Mouse (Mus musculus) forebrain, embryonic 16.5 days (tissue): Measurements from ENCODE around the gene Lypd6b. TPM values are rescaled to one million over a fixed set of nuclear protein-coding genes. Genes with fewer than 3 reads are reported as not detected.

ENCODE experiments used
- ATAC-seq: fragments of 200-750 bp; cut with Nextera tagmentation; 2 replicates; pipeline ENCODE4 v1.8.0; 2017; ENCODE audit warnings: mild to moderate bottlenecking, moderate library complexity
- H3K27ac ChIP-seq: fragments of 300-500 bp; sonication (generic); 2 replicates; pipeline ENCODE4 v1.5.1; 2014; ENCODE audit warnings: low read length, control low read depth
- H3K27me3 ChIP-seq: fragments of 300-500 bp; sonication (generic); replicated peaks from 2 replicates; pipeline ENCODE4 v1.6.1; 2014; ENCODE audit warnings: low read length; ENCODE audit not compliant: control insufficient read depth, insufficient read depth
- H3K36me3 ChIP-seq: fragments of 300-500 bp; sonication (generic); 2 replicates; pipeline ENCODE4 v1.6.1; 2014; ENCODE audit not compliant: control insufficient read depth, insufficient read depth
- H3K4me1 ChIP-seq: fragments of 300-500 bp; sonication (generic); replicated peaks from 2 replicates; pipeline ENCODE4 v1.6.1; 2014; ENCODE audit warnings: low read length; ENCODE audit not compliant: control insufficient read depth, insufficient read depth
- H3K4me2 ChIP-seq: fragments of 300-500 bp; sonication (generic); 2 replicates; pipeline ENCODE4 v1.6.1; 2014; ENCODE audit warnings: mild to moderate bottlenecking, low read length, control low read depth
- H3K4me3 ChIP-seq: fragments of 300-500 bp; sonication (generic); replicated peaks from 2 replicates; pipeline ENCODE4 v1.5.1; 2014; ENCODE audit warnings: mild to moderate bottlenecking, low read length, control low read depth
- H3K9ac ChIP-seq: fragments of 300-500 bp; sonication (generic); replicated peaks from 2 replicates; pipeline ENCODE4 v1.6.1; 2014; ENCODE audit warnings: low read depth, low read length, control low read depth
- H3K9me3 ChIP-seq: fragments of 300-500 bp; sonication (generic); 2 replicates; pipeline ENCODE4 v1.6.1; 2016; ENCODE audit warnings: low read length; ENCODE audit not compliant: control insufficient read depth
- WGBS: fragments of 180-500 bp; shearing (Covaris S2); extraction: QIAGEN DNeasy Blood & Tissue Kit; methylation state at CpG from one replicate; pipeline ENCODE4 v1.1.7; 2014; 5-methylcytosine and 5-hydroxymethylcytosine counted together
- polyA plus RNA-seq: library from polyadenylated mRNA; unstranded; fragments of >200 nt; fragmentation: Nextera tagmentation; extraction: Ambion mirVana; gene quantifications from 2 replicates; pipeline ENCODE4 v1.2.1, GENCODE M21; 2015

The Lypd6b gene
- 8.7 and 12.4 TPM in 2 replicates for polyA plus RNA-seq

- peaks cover 5% of the 10 kb centered on the region; the same call in 1 of the 2 replicates for H3K27me3 ChIP-seq
- H3K9me3 ChIP-seq: no peaks in the 10 kb centered on the region
- peak; percentile 62 for ATAC-seq
- peak within 1 kb of the TSS; percentile 61 for H3K4me3 ChIP-seq
- no peak within 1 kb of the TSS for H3K27ac ChIP-seq
- H3K4me2 ChIP-seq: peak within 1 kb of the TSS; percentile 99
- H3K4me1 ChIP-seq: peaks cover 10% of the 10 kb centered on the region
- H3K9ac ChIP-seq: peak within 1 kb of the TSS; percentile 82
- H3K36me3 ChIP-seq: no peaks in the 10 kb centered on the region
- under 1% methylated on average over 76 of the region's 79 CpGs for WGBS
These were observed at the start of gene Lypd6b for GRCm38 (mm10) chr2:49787376-49788050. Gene Lypd6b, plus strand, starts transcription at chr2:49787688.

GRCm38 (mm10) chr2:49739046-49739445 is 48.4 kb upstream of the Lypd6b start:
- H3K9ac ChIP-seq: no peak overlapping the region
- H3K4me2 ChIP-seq: no peak overlapping the region
- no peak overlapping the region for H3K4me3 ChIP-seq
- H3K4me1 ChIP-seq: peaks cover 36% of the 10 kb centered on the region
- whole genome bisulfite sequencing: 69% methylated on average over 5 of the region's 5 CpGs
- no peak for ATAC-seq
- H3K27ac ChIP-seq: no peak overlapping the region
- peaks cover 12% of the 10 kb centered on the region for H3K36me3 ChIP-seq
- H3K9me3 ChIP-seq: no peaks in the 10 kb centered on the region
- no peaks in the 10 kb centered on the region for H3K27me3 ChIP-seq

- Histone ChIP-seq H3K27me3 (no peaks in the 10 kb centered on the region), H3K4me2 (no peak overlapping the region), H3K4me1 (peaks cover 44% of the 10 kb centered on the region), H3K9ac (no peak overlapping the region), H3K27ac (peak overlapping the region; percentile 84), H3K9me3 (no peaks in the 10 kb centered on the region), H3K4me3 (no peak overlapping the region), H3K36me3 (peaks cover 15% of the 10 kb centered on the region)
- ATAC-seq: no peak
- 71% methylated on average over 6 of the region's 6 CpGs for WGBS
These were observed 46.5 kb upstream of the Lypd6b start for GRCm38 (mm10) chr2:49741026-49741425.

GRCm38 (mm10) chr2:49741895-49742734 is 45.4 kb upstream of the Lypd6b start:
- Histone ChIP-seq H3K4me3 (no peak overlapping the region), H3K27me3 (no peaks in the 10 kb centered on the region), H3K27ac (peak overlapping the region; percentile 84), H3K4me1 (peaks cover 44% of the 10 kb centered on the region), H3K4me2 (no peak overlapping the region), H3K9me3 (no peaks in the 10 kb centered on the region), H3K9ac (no peak overlapping the region), H3K36me3 (peaks cover 18% of the 10 kb centered on the region)
- ATAC-seq: peak; percentile 63
- whole genome bisulfite sequencing: 40% methylated on average over 16 of the region's 16 CpGs

- Histone ChIP-seq H3K27ac (peak overlapping the region; percentile 84), H3K9ac (no peak overlapping the region), H3K36me3 (peaks cover 19% of the 10 kb centered on the region), H3K4me1 (peaks cover 44% of the 10 kb centered on the region), H3K4me3 (no peak overlapping the region), H3K27me3 (no peaks in the 10 kb centered on the region), H3K9me3 (no peaks in the 10 kb centered on the region), H3K4me2 (no peak overlapping the region)
- WGBS: 76% methylated on average over 4 of the region's 4 CpGs
- no peak for ATAC-seq
These were observed 44.6 kb upstream of the Lypd6b start for GRCm38 (mm10) chr2:49742919-49743318.

GRCm38 (mm10) chr2:49743775-49744174 is 43.7 kb upstream of the Lypd6b start:
- Histone ChIP-seq H3K27ac (no peak overlapping the region), H3K36me3 (peaks cover 19% of the 10 kb centered on the region)
- 61% methylated on average over 6 of the region's 6 CpGs for WGBS

GRCm38 (mm10) chr2:49744251-49745093 is 43.0 kb upstream of the Lypd6b start:
- Histone ChIP-seq H3K4me1 (peaks cover 41% of the 10 kb centered on the region), H3K27me3 (no peaks in the 10 kb centered on the region), H3K9me3 (no peaks in the 10 kb centered on the region), H3K4me2 (no peak overlapping the region), H3K27ac (peak overlapping the region; percentile 49), H3K4me3 (no peak overlapping the region), H3K9ac (no peak overlapping the region), H3K36me3 (peaks cover 15% of the 10 kb centered on the region)
- 0 out of 2 replicates have a peak, but pooled peaks have one; percentile 7 for ATAC-seq
- WGBS: 60% methylated on average over 11 of the region's 11 CpGs

More at GRCm38 (mm10) chr2:49743775-49744174, 43.7 kb upstream of the Lypd6b start:
- peaks cover 43% of the 10 kb centered on the region for H3K4me1 ChIP-seq
- H3K4me2 ChIP-seq: no peak overlapping the region
- H3K27me3 ChIP-seq: no peaks in the 10 kb centered on the region
- no peak for ATAC-seq
- H3K9ac ChIP-seq: no peak overlapping the region
- no peaks in the 10 kb centered on the region for H3K9me3 ChIP-seq
- H3K4me3 ChIP-seq: no peak overlapping the region

GRCm38 (mm10) chr2:49745094-49745781 is 42.2 kb upstream of the Lypd6b start:
- Histone ChIP-seq H3K4me3 (no peak overlapping the region), H3K9me3 (no peaks in the 10 kb centered on the region), H3K4me2 (no peak overlapping the region), H3K36me3 (peaks cover 19% of the 10 kb centered on the region), H3K9ac (no peak overlapping the region), H3K27ac (peak overlapping the region; percentile 13), H3K4me1 (peaks cover 41% of the 10 kb centered on the region), H3K27me3 (no peaks in the 10 kb centered on the region)
- peak; percentile 7; the same call in 1 of the 2 replicates for ATAC-seq
- WGBS: 62% methylated on average over 14 of the region's 14 CpGs
